In the genomic region with DNA sequence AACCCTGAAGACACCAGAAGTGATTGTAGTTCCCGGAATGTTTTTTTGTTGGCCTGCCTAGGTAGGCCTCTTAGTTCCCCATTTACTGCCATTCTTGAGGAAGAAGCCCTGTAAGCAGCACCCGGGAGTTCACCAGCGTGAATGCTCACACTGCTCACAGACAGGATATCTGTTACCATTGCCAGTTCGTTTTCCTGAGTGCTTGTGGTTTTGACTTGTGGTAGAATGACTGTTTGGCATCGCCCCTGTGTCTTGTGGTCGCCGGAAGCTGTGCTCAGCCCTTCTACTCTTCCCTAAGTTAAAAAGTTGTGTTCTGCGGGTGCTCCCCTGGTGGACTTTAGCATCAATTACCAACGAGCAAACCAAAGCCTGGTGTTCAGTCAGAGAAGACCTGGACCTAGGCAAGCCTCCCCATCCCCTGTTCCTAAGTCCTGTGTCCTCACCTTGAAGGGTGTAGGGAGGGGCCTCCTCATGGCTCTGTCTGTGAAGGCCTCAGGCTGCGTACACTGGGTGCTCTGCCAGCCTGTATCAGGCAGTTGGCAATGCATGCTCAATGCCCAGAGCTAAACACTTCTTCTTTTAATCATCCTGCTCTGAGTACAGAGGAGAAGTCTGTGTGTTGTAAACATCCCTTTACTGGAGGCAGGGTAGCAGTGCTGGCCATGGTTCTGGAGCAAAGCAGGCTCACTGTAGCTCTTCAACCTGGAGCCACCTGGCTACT, we compare ENCODE assay signal across 11 mouse cellular contexts. TPM values are rescaled to one million over a fixed set of nuclear protein-coding genes. Genes with fewer than 3 reads are reported as not detected.
DNase-seq lines count a peak whose midpoint lies in the region; ATAC-seq and TF ChIP-seq lines count a peak whose summit lies in the region.
"Had no signal": no experiment of that assay in that cellular context is flagged by ENCODE, and none has a peak within 500 bp of the region (broad histone marks: within the 10 kb centered on the region; RNA-seq: fewer than 3 reads in every experiment).

No protein-coding gene starts in this region.

- H3K27me3 ChIP-seq in midbrain, postnatal 0 days (ENCODE audit: insufficient read depth, low read length) = peaks cover 7% of the 10 kb centered on the region; the same call in 1 of the 2 replicates
- H3K27me3 ChIP-seq in forebrain, embryonic 11.5 days (ENCODE audit: control insufficient read depth, insufficient read depth, low read length) = peaks cover 21% of the 10 kb centered on the region

- no peaks in the 10 kb centered on the region for H3K36me3 ChIP-seq in midbrain, postnatal 0 days (ENCODE audit: insufficient read depth, low read length)
- H3K36me3 ChIP-seq in forebrain, embryonic 11.5 days (ENCODE audit: control insufficient read depth, insufficient read depth, low read length) = no peaks in the 10 kb centered on the region
- H3K36me3 ChIP-seq: embryonic facial prominence, embryonic 13.5 days; midbrain, embryonic 12.5 days had no signal

- TF ChIP-seq CTCF in midbrain, postnatal 0 days (IDR thresholded peaks at IDR 0.05) = no peak

- H3K27ac ChIP-seq in midbrain, postnatal 0 days (ENCODE audit: low read depth, low read length) = no peak overlapping the region
- no peak overlapping the region for H3K27ac ChIP-seq in forebrain, embryonic 11.5 days (ENCODE audit: low read depth, low read length)
- H3K27ac ChIP-seq: embryonic facial prominence, embryonic 13.5 days; midbrain, embryonic 12.5 days had no signal

- H3K9ac ChIP-seq in midbrain, postnatal 0 days (replicated peaks; ENCODE audit: low read length, poor library complexity, severe bottlenecking) = no peak overlapping the region
- H3K9ac ChIP-seq in forebrain, embryonic 11.5 days (ENCODE audit: low read length) = no peak overlapping the region
- H3K9ac ChIP-seq: embryonic facial prominence, embryonic 13.5 days; midbrain, embryonic 12.5 days had no signal

- ATAC-seq in megakaryocyte-erythroid progenitor cell, adult 5-6 weeks (replicated peaks; ENCODE audit: low FRiP score, low TSS enrichment, poor library complexity, severe bottlenecking) = peak; percentile 46
- ATAC-seq in midbrain, postnatal 0 days (ENCODE audit: low FRiP score) = no peak
- ATAC-seq in forebrain, embryonic 11.5 days (replicated peaks; ENCODE audit: low FRiP score) = no peak

- peak; percentile 84 for DNase-seq in 3134 (ENCODE audit: extremely low read depth, insufficient read length, low spot score)
- DNase-seq in B cell, adult 2 months = peak; percentile 70 to 72
- peak; percentile 86 for DNase-seq in induced T-regulatory cell, adult 2 months (ENCODE audit: low read depth)
- no peak for DNase-seq in midbrain, postnatal 0 days (ENCODE audit: low spot score)
- no peak for DNase-seq in forebrain, embryonic 11.5 days (ENCODE audit: low spot score)
- DNase-seq in left cerebral cortex, adult 8-10 months (ENCODE audit: low spot score in 2 of 2) = no peak
- no peak for DNase-seq in testis, postnatal 10 days (ENCODE audit: low spot score)
- DNase-seq: adrenal gland, postnatal 25 days had no signal

- no peak overlapping the region for H3K4me3 ChIP-seq in midbrain, postnatal 0 days (ENCODE audit: low read depth, low read length)
- H3K4me3 ChIP-seq in forebrain, embryonic 11.5 days (ENCODE audit: low read depth, low read length) = no peak overlapping the region
- H3K4me3 ChIP-seq: embryonic facial prominence, embryonic 13.5 days; midbrain, embryonic 12.5 days had no signal

- 79% methylated on average over 10 of the region's 10 CpGs for WGBS in midbrain, postnatal 0 days
- WGBS in forebrain, embryonic 11.5 days = 79% methylated on average over 10 of the region's 10 CpGs

- H3K9me3 ChIP-seq in midbrain, postnatal 0 days (ENCODE audit: low read length) = no peaks in the 10 kb centered on the region
- H3K9me3 ChIP-seq in forebrain, embryonic 11.5 days (ENCODE audit: control insufficient read depth, low read length) = no peaks in the 10 kb centered on the region
- H3K9me3 ChIP-seq: embryonic facial prominence, embryonic 13.5 days; midbrain, embryonic 12.5 days had no signal

- H3K4me1 ChIP-seq in midbrain, postnatal 0 days (ENCODE audit: insufficient read depth, low read length) = no peaks in the 10 kb centered on the region
- H3K4me1 ChIP-seq in forebrain, embryonic 11.5 days (replicated peaks; ENCODE audit: control insufficient read depth, insufficient read depth, low read length) = peaks cover 9% of the 10 kb centered on the region; the same call in 1 of the 2 replicates

- H3K4me2 ChIP-seq in midbrain, postnatal 0 days (ENCODE audit: low read depth, low read length, poor library complexity, severe bottlenecking) = no peak overlapping the region
- no peak overlapping the region for H3K4me2 ChIP-seq in forebrain, embryonic 11.5 days (ENCODE audit: low read depth, low read length, severe bottlenecking)
- H3K4me2 ChIP-seq: embryonic facial prominence, embryonic 13.5 days; midbrain, embryonic 12.5 days had no signal

RNA-seq across cellular contexts. Expression of a gene that starts 3.7 kb away (rescaled TPM):
- total RNA-seq in megakaryocyte-erythroid progenitor cell, adult 5-6 weeks (2014; fragmentation: Nextera tagmentation) = 34.5 and 40.8 TPM in 2 replicates
- 30.4 and 45.9 TPM in 2 replicates for total RNA-seq in megakaryocyte-erythroid progenitor cell, adult 5-6 weeks (2017)
- 2.1 and 4.9 TPM in 2 replicates for total RNA-seq in midbrain, postnatal 0 days (2014; rRNA removed)
- polyA plus RNA-seq in midbrain, postnatal 0 days (2015; fragmentation: Nextera tagmentation; extraction: Ambion mirVana) = 2.0 and 2.3 TPM in 2 replicates
- polyA plus RNA-seq in forebrain, embryonic 11.5 days (2014; fragmentation: Nextera tagmentation; extraction: Ambion mirVana) = 2.6 and 3.6 TPM in 2 replicates
- total RNA-seq in left cerebral cortex, adult 8-10 months (2022) = 10 to 100 TPM; 13.8 to 24.1 (median 17.1) TPM

RNA-seq across cellular contexts. Expression of a gene that starts 26.8 kb away (rescaled TPM):
- not detected in 2 replicates for total RNA-seq in megakaryocyte-erythroid progenitor cell, adult 5-6 weeks (2014; fragmentation: Nextera tagmentation)
- total RNA-seq in megakaryocyte-erythroid progenitor cell, adult 5-6 weeks (2017) = not detected in 2 replicates
- total RNA-seq in midbrain, postnatal 0 days (2014; rRNA removed) = 27.2 and 30.5 TPM in 2 replicates
- 2.5 and 2.7 TPM in 2 replicates for polyA plus RNA-seq in midbrain, postnatal 0 days (2015; fragmentation: Nextera tagmentation; extraction: Ambion mirVana)
- 1.1 and 1.4 TPM in 2 replicates for polyA plus RNA-seq in forebrain, embryonic 11.5 days (2014; fragmentation: Nextera tagmentation; extraction: Ambion mirVana)
- total RNA-seq in left cerebral cortex, adult 8-10 months (2022) = 10 to 100 TPM; 43.6 to 47.4 (median 46.5) TPM
- total RNA-seq: adrenal gland, postnatal 25 days had no signal

Comparison
In these comparisons a context has a peak if more than half of its experiments do, and no peak if none do; other contexts are left out.
1. DNase-seq: peak in 3134 (single experiment), B cell, adult 2 months (2 of 2) and induced T-regulatory cell, adult 2 months (single experiment); none in midbrain, postnatal 0 days (single experiment), forebrain, embryonic 11.5 days (single experiment), left cerebral cortex, adult 8-10 months (0 of 2) and testis, postnatal 10 days (single experiment).
2. RNA of a gene that starts 26.8 kb away (total RNA-seq): 43.6 to 47.4 TPM in left cerebral cortex, adult 8-10 months and 27.2 to 30.5 TPM in midbrain, postnatal 0 days; not detected in megakaryocyte-erythroid progenitor cell, adult 5-6 weeks; every median in the first group is over 10 times any median in the second.